Mouse (Mus musculus): ENCODE data around the gene Olfr32. TPM values are rescaled to one million over a fixed set of nuclear protein-coding genes. Genes with fewer than 3 reads are reported as not detected.
"Not testable (repeated sequence)": the region's sequence is repeated elsewhere in the genome, so short reads cannot be mapped to it uniquely, and the experiment has no call there.

Olfr32 gene
- total RNA-seq (2021), result not detected
- long read RNA-seq, result 0 reads

GRCm38 (mm10) chr2:90142196-90142595 is at the start of gene Olfr32:
Gene Olfr32 (minus strand): TSS chr2:90142296.
- no peak for DNase-seq (ENCODE audit: low spot score in 2 of 2)

GRCm38 (mm10) chr2:90187082-90187481 is 45.0 kb upstream of the Olfr32 start:
- not testable (repeated sequence) for DNase-seq (ENCODE audit: low spot score in 2 of 2)

- DNase-seq (ENCODE audit: low spot score in 2 of 2), result not testable (repeated sequence)
Measured at GRCm38 (mm10) chr2:90186082-90186481, 44.0 kb upstream of the Olfr32 start.

GRCm38 (mm10) chr2:90153916-90154315 is 11.8 kb upstream of the Olfr32 start:
- no peak for DNase-seq (ENCODE audit: low spot score in 2 of 2)

GRCm38 (mm10) chr2:90152991-90153390 is 10.9 kb upstream of the Olfr32 start, which contains the start of gene Olfr1270:
Gene Olfr1270 (minus strand): TSS chr2:90153091.
- DNase-seq (ENCODE audit: low spot score in 2 of 2), result no peak

- no peak for DNase-seq (ENCODE audit: low spot score in 2 of 2)
Measured at GRCm38 (mm10) chr2:90121312-90121711, 20.8 kb downstream of the Olfr32 start, which contains the start of gene Olfr1269. Gene Olfr1269 (minus strand): TSS chr2:90121412.

Other genes with a start within 250 kb of the Olfr32 start
- not detected for gene Olfr1258, start 215.0 kb downstream of the Olfr32 start, total RNA-seq (2021)
- gene Olfr1259, start 193.6 kb downstream of the Olfr32 start, total RNA-seq (2021), result not detected
- not detected for gene Olfr1260, start 168.0 kb downstream of the Olfr32 start, total RNA-seq (2021)
- not detected for gene Olfr1261, start 151.1 kb downstream of the Olfr32 start, total RNA-seq (2021)
- not detected for gene Olfr1262, start 142.2 kb downstream of the Olfr32 start, total RNA-seq (2021)
- not detected for gene Olfr1263, start 130.2 kb downstream of the Olfr32 start, total RNA-seq (2021)
- gene Olfr1264, start 116.7 kb downstream of the Olfr32 start, total RNA-seq (2021), result not detected
- gene Olfr1265, start 107.0 kb downstream of the Olfr32 start, total RNA-seq (2021), result not detected
- gene Olfr140, start 78.7 kb downstream of the Olfr32 start, total RNA-seq (2021), result not detected
- gene Olfr1269, start 20.9 kb downstream of the Olfr32 start, total RNA-seq (2021), result not detected
- not detected for gene Olfr1270, start 10.8 kb upstream of the Olfr32 start, total RNA-seq (2021)
- not detected for gene Olfr1506, start 82.2 kb upstream of the Olfr32 start, total RNA-seq (2021)
- gene Olfr142, start 115.3 kb upstream of the Olfr32 start, total RNA-seq (2021), result not detected
- not detected for gene Olfr1271, start 128.7 kb upstream of the Olfr32 start, total RNA-seq (2021)
- gene Olfr1272, start 150.5 kb upstream of the Olfr32 start, total RNA-seq (2021), result not detected
- under 1 TPM in 1 of 2 experiments, not detected in 1; 0.21 TPM for gene Gm13769, start 179.9 kb upstream of the Olfr32 start, total RNA-seq (2021)